Mouse (Mus musculus): ENCODE measurements around the gene Nufip2. TPM values are rescaled to one million over a fixed set of nuclear protein-coding genes. Genes with fewer than 3 reads are reported as not detected.
A peak's percentile ranks its signal among the peaks of the same experiment; 100 is the strongest.

Nufip2 gene
- polyA plus RNA-seq, 1 experiment, result 5.4 TPM

DNA sequence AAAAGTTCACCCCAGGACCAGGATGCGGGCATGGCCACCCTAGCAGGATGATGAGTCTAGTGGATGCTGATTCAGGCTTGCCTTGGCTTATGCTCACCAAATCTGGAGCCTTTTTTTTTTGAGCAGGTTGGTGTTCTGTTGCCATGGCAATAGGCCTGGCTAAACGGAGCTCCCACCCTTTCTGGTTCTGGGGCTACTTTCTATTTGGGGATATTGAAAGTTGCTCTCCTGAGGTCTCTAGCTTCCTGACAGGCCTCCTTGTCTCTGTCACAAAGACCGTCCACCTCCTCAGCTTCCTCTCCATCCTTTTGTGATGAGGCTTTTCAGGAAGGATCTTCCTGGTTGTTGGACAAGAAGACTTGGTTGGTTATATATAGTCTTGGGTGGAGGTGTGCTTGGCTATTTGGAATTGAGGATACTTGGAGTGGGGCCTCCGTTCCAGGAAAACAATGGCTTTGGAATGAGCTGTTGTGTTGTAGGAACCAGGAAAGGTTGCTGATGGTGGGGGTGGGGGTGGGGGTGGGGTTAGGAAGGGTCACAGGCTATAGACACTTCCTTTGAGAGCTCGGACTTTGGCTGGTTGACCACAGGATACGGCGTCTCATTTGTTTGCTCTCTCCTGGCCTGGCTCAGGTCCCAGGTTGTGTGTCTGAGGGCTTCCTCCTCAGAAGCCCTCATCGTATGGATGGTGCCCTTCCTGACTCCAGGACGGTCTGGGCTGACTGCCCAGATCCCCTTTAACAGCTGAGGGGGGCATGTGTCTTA, 78.9 kb downstream of the Nufip2 start:
- WGBS, result 28% methylated on average over 9 of the region's 9 CpGs
- no peak for DNase-seq (ENCODE audit: low read depth, low spot score)

DNA sequence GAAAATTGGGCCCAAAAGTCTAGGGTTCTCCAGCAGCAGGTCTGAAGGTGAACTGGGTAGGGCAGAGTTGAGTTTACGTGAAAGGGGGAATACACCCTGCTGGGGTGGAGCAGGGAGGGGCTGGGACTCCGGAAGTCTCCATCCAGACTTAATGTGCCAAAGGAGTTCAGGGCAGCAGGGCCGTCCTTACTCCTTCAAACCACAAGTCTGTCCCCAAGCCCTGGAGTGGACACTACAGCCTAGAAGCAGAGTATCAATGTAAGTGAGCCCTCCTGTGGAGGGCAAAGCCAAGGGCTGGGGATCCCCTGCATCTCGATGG, 79.5 kb downstream of the Nufip2 start:
- no peak for DNase-seq (ENCODE audit: low read depth, low spot score)
- 24% methylated on average over 4 of the region's 4 CpGs for WGBS

GRCm38 (mm10) chr11:77766351-77767001, 80.5 kb downstream of the Nufip2 start:
- WGBS, result 5% methylated on average over 35 of the region's 35 CpGs
- no peak for DNase-seq (ENCODE audit: low read depth, low spot score)

DNA sequence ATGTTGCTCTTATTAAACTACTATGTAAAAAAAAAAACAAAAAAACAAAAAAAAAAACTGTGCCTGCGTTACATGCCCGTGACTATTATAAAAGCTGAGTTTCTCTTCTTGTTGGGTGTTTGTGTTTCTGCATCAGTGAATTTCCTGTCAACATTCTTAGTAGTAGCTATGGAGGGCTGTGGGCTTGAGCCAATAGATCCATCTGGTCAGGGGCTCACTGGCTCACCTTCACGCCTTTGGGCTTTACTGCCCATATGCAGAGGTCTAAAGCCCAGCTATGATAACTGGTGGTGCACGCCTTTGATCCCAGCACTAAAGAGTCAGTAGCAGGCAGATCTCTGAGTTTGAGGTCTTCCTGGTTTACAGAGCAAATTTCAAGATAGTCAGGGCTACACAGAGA, 83.5 kb downstream of the Nufip2 start:
- DNase-seq (ENCODE audit: low read depth, low spot score), result no peak
- WGBS, result 79% methylated on average over 4 of the region's 4 CpGs

GRCm38 (mm10) chr11:77770346-77770745, 84.4 kb downstream of the Nufip2 start:
- 58% methylated on average over 8 of the region's 8 CpGs for WGBS
- no peak for DNase-seq (ENCODE audit: low read depth, low spot score)

DNA sequence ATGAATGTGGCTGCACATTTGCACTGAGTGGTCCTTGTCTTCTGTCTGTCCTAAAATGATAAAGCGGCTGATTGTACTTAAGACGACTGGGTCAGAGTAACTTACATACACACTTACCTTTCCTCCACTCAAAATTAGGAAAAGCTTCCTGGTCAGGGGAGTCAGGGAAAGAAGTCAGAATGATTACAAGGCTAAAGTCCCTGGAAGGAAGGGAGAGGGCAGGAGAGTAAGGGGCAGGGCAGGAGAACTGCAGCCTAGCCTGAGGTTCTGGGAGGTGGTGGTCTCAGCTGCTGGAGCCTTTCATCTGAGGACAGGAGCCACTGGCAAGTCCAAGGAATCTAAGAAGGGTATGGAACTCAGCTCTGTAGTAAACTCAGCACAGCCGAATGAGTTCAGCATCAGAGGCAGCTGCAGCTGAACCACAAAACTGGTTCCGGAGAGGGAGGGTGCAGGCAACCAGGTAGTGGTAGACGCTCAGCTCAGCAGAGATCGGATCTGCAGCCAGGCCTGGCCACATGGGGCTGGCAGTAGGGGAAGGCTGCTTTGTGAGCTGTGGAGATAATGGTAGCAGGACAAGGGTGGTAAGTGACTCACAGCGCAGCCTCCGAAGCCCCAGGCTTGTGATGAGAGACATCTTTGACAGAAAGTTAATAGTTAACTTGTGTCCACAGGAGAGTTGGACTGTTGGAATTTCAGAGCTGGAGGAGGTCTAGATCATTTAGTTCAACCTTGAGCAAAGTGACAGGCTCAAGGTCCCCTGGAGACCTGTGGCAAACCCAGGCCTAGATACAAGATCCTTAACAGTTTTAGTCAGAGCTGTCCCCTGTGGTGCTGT, 86.1 kb downstream of the Nufip2 start:
- 32% methylated on average over 8 of the region's 8 CpGs for WGBS
- no peak for DNase-seq (ENCODE audit: low read depth, low spot score)

DNA sequence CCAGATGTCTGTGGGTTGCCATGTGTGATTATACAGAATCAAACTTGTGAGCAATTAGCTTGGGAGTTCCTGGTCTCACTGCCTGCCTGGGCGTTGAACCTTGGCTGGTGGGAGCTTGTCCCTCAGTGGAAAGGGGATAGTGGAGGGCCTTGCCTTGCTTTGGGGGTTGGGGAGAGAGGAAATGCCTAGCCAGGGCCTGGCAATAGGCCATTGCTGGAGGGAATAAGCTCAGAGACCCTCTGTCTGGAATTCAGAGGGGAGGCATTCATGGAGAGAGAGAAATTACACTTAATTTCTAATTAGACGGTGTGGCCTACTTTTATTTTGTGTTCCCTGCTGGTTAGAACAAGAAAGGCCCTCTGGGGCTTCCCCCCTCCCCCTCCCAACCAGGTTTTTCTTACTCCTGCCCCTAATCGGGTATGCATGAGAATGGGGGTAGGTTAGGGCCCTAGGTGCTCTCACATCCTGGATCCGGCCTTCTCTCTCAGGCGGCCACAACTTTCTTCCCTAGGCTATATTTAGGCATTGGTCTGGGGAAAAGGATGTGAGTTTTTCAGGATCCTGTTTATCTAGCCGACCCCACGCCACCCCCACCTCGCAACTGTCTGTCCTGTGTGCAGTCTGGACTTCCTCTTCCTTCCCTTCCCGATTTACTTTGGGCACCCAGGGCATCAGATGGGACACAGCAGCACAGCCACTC, 89.9 kb downstream of the Nufip2 start:
- 70% methylated on average over 9 of the region's 9 CpGs for WGBS
- no peak for DNase-seq (ENCODE audit: low read depth, low spot score)

DNA sequence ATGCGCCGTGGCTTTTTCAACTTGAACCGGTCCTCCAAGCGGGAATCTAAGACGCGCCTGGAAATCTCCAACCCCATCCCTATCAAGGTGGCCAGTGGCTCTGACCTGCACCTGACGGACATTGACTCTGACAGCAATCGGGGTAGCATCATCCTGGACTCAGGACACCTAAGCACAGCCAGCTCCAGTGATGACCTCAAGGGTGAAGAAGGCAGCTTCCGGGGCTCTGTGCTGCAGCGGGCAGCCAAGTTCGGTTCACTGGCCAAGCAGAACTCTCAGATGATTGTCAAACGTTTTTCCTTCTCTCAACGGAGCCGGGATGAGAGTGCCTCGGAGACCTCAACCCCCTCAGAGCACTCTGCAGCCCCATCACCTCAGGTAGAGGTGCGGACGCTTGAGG, 91.5 kb downstream of the Nufip2 start:
- WGBS, result 93% methylated on average over 17 of the region's 17 CpGs
- DNase-seq (ENCODE audit: low read depth, low spot score), result no peak

DNA sequence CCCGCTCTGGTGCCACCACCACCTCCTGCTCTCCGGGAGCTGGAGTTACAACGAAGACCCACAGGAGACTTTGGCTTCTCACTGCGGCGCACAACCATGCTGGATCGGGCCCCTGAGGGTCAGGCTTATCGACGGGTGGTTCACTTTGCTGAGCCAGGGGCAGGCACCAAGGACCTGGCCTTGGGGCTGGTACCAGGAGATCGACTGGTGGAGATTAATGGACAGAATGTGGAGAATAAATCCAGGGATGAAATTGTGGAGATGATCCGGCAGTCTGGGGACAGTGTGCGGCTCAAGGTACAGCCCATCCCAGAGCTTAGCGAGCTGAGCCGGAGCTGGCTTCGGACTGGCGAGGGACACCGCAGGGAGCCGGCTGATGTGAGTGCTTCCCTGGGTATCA, 92.0 kb downstream of the Nufip2 start:
- DNase-seq (ENCODE audit: low read depth, low spot score), result no peak
- WGBS, result 96% methylated on average over 17 of the region's 17 CpGs

GRCm38 (mm10) chr11:77779240-77779639, 93.3 kb downstream of the Nufip2 start:
- DNase-seq (ENCODE audit: low read depth, low spot score), result no peak
- WGBS, result 81% methylated on average over 1 of the region's 1 CpGs

DNA sequence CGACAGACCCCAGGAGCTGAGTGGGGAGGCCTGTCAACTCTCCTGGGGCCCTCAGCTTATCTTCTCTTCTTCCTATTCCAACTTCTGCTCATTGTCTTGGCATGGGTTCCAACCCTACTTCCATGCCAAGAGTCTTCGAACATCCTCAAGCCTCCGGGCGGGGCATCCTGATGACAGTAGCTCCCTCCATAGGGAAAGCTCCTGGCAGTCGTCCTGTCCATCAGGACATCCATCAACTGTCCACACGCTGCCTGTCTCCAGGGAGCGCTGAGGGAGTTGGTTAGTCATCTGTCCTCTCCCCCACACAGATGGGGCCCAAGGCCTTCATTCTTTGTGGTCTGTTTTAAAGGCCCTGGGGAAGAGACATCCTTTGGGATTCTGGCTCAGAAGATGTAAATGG, 95.1 kb downstream of the Nufip2 start:
- no peak for DNase-seq (ENCODE audit: low read depth, low spot score)
- 59% methylated on average over 7 of the region's 7 CpGs for WGBS

GRCm38 (mm10) chr11:77782104-77782815, 96.3 kb downstream of the Nufip2 start:
- no peak for DNase-seq (ENCODE audit: low read depth, low spot score)
- WGBS, result 82% methylated on average over 7 of the region's 7 CpGs

GRCm38 (mm10) chr11:77783211-77783746, 97.3 kb downstream of the Nufip2 start:
- WGBS, result 60% methylated on average over 10 of the region's 10 CpGs
- no peak for DNase-seq (ENCODE audit: low read depth, low spot score)

- no peak for DNase-seq (ENCODE audit: low read depth, low spot score)
- 19% methylated on average over 18 of the region's 18 CpGs for WGBS
Measured at GRCm38 (mm10) chr11:77783747-77784646, 98.0 kb downstream of the Nufip2 start.

DNA sequence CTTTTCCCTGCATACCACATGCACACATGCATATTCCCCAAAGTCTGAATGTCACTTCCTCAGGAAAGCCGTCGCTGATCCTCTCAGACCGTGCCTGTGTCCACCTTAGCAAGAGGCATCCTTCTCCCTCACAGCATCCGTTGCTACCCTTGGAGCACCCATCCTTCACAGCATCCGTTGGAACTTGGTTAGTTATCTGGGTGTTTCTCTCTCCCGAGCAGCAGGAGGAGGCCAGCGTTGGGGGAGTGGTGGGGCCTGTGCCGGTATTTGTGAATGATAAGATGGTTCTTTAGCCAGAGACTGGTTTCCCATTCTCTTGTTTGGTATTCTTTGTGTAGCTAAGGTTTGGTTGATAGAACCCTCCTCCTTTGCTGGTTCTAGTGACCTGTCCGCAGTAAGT, 98.9 kb downstream of the Nufip2 start:
- no peak for DNase-seq (ENCODE audit: low read depth, low spot score)
- WGBS, result 75% methylated on average over 9 of the region's 9 CpGs

- 35% methylated on average over 5 of the region's 5 CpGs for WGBS
- no peak for DNase-seq (ENCODE audit: low read depth, low spot score)
Measured at GRCm38 (mm10) chr11:77785396-77785767, 99.4 kb downstream of the Nufip2 start.

DNA sequence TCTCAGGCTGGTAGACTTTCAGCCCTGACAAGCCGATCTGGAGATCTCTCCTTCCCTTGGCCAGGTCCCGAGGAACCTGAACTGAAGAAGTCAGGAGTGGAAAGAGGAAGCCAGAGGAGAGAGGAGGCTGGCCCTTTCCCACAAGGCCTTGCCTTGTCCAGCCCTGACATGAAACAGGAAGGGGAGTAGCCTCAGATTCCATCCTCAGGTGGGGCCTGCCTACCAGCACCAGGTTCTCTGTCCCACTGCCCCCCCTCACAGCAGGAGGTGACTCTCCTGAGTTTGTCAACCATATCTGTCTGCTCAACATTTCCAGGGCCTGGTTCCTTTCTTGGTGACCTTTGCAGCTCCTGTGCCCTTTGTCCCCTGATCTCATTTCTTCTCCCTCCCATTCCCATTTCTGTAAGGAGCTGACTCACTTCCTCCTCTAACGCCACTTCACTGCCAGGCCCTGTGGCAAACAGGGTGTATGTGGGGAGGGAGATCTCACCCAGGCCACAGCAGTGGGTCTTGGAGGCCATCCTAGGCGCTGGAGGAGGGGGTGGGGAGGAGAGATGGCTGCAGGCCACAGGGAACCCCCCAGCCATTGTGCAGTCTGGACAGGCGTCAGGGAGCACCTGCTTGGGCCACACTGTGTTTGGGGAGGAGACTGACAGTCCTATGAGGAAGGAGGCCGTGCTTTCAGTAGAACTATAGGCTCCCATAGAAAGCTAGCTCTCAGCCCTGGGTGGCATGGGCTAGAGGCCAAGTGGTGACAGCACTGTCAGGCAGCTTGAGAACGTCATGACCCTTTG, 100.0 kb downstream of the Nufip2 start:
- WGBS, result 21% methylated on average over 7 of the region's 7 CpGs
- peak; percentile 90 for DNase-seq (ENCODE audit: low read depth, low spot score)

DNA sequence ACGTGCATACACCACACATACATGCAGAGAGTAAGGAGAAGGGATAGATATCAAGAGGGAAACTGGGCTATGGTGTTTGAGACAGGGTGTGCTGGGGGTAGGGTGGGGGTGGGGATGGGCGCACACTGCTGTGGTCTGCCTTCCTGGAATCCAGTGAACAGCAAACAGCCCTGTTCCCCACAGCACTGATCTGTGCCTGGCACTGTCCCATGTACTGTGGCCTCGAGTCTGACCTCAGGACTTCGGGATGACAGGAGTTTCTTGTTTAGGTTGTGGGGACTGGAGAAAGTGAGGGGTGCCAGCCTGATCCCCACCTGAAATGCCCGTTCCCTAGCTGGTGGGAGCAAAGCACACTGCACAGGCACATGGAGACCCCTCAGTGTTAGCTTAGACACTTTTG, 101.8 kb downstream of the Nufip2 start, which contains the start of gene Gm10277:
TSS of gene Gm10277 (minus strand) at position 41 of the 400 bp plus-strand sequence.
- no peak for DNase-seq (ENCODE audit: low read depth, low spot score)
- WGBS, result 81% methylated on average over 5 of the region's 5 CpGs

Measured in large intestine, adult 2 months (tissue).